Mouse (Mus musculus): ENCODE results near the gene 1700031F05Rik.

- TF ChIP-seq CTCF (conservative IDR thresholded peaks at IDR 0.05; ENCODE audit: low read length) (no peak), NANOG (IDR thresholded peaks at IDR 0.05; ENCODE audit: borderline replicate concordance, low read length) (no peak), POU5F1 (IDR thresholded peaks at IDR 0.05; ENCODE audit: borderline replicate concordance, low read length) (no peak)
Observed at GRCm38 (mm10) chrX:102867871-102868270, at the start of gene 1700031F05Rik.

All from E14TG2a.4 (cell line).